Mouse (Mus musculus) CD8-positive naive resting alpha-beta T cell, adult 2 months (primary cell): ENCODE data around the gene Chst8.

ENCODE experiments used
- DNase-seq, 2 experiments: peaks; one replicate each; pipeline ENCODE4 v3.0.0; 2022; ENCODE audit warnings: low read depth in 2 of 2, low spot score in 2 of 2

Gene Chst8

GRCm38 (mm10) chr7:34752151-34752762 is 60.3 kb downstream of the Chst8 start:
- no peak for DNase-seq

GRCm38 (mm10) chr7:34750350-34750749 is 62.2 kb downstream of the Chst8 start:
- no peak for DNase-seq

- no peak for DNase-seq
These were observed 62.8 kb downstream of the Chst8 start for GRCm38 (mm10) chr7:34749753-34750152.

- DNase-seq = no peak
These were observed 64.0 kb downstream of the Chst8 start for GRCm38 (mm10) chr7:34748501-34748900.

- DNase-seq = no peak
These were observed 64.8 kb downstream of the Chst8 start for GRCm38 (mm10) chr7:34747661-34748060.

- no peak for DNase-seq
These were observed 65.9 kb downstream of the Chst8 start for GRCm38 (mm10) chr7:34746586-34746985.

GRCm38 (mm10) chr7:34746165-34746564 is 66.3 kb downstream of the Chst8 start:
- DNase-seq = no peak

- DNase-seq = no peak
These were observed 67.1 kb downstream of the Chst8 start for GRCm38 (mm10) chr7:34745426-34745825.

GRCm38 (mm10) chr7:34744994-34745393 is 67.5 kb downstream of the Chst8 start:
- DNase-seq = no peak

GRCm38 (mm10) chr7:34743411-34744085 is 69.0 kb downstream of the Chst8 start:
- no peak for DNase-seq

- DNase-seq = no peak
These were observed 73.1 kb downstream of the Chst8 start for GRCm38 (mm10) chr7:34739371-34739770.

GRCm38 (mm10) chr7:34737206-34737605 is 75.3 kb downstream of the Chst8 start:
- DNase-seq = no peak

GRCm38 (mm10) chr7:34734348-34734747 is 78.2 kb downstream of the Chst8 start:
- no peak for DNase-seq

GRCm38 (mm10) chr7:34728931-34729330 is 83.6 kb downstream of the Chst8 start:
- DNase-seq = no peak

GRCm38 (mm10) chr7:34725206-34725605 is 87.3 kb downstream of the Chst8 start:
- DNase-seq = no peak

GRCm38 (mm10) chr7:34722551-34723230 is 89.8 kb downstream of the Chst8 start:
- DNase-seq = no peak

GRCm38 (mm10) chr7:34722151-34722550 is 90.4 kb downstream of the Chst8 start:
- no peak for DNase-seq

GRCm38 (mm10) chr7:34721650-34722048 is 90.9 kb downstream of the Chst8 start:
- no peak for DNase-seq

- no peak for DNase-seq
These were observed 91.4 kb downstream of the Chst8 start for GRCm38 (mm10) chr7:34720882-34721649.

GRCm38 (mm10) chr7:34719599-34719998 is 92.9 kb downstream of the Chst8 start:
- DNase-seq = no peak

GRCm38 (mm10) chr7:34718651-34719050 is 93.9 kb downstream of the Chst8 start:
- no peak for DNase-seq
